Mouse (Mus musculus) A20 (cell line): ENCODE measurements around the gene Pxn.
"Not testable (repeated sequence)": the region's sequence is repeated elsewhere in the genome, so short reads cannot be mapped to it uniquely, and the experiment has no call there.

Experiments used
- DNase-seq: peaks from one replicate; pipeline ENCODE4 v3.0.0-alpha.2; 2011; ENCODE audit warnings: low read depth, low spot score

The Pxn gene

DNA sequence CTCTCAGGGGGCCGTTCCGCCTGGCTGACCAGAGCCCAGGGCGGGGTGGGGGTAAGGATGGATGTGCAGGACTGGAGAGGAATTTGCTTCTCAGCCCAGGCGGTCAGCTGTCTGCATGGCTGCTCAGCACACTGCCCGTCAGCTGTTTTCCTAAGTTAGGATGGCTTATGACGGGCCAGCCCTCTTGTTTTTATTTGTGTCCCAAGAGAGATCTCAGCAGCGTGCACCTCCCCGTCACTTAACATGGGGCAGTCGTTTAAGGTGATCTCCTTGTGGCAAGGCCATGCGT is 2.3 kb downstream of the Pxn start:
- DNase-seq = no peak

DNA sequence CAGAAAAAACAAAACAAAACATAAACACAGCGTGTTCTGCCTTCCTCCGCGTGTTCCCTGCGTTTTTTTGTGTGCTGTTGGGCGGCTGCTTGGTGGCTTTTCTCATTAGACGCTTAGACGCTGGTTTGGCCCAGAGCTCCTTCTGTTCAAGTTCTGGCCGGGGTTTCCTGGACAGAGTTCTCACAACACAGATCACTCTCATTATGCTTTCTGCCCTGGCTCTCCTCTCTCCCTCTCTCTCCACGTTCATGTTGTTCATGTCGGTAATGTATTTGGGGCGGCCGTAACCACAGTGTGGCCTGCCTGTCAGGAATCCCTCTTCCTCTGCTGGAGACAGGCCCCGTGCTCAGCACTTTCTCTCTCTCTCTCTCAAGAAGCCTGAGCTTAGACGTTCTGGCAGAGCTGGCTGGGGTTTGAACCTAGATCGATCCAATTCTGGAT is 2.9 kb downstream of the Pxn start:
- DNase-seq = no peak

DNA sequence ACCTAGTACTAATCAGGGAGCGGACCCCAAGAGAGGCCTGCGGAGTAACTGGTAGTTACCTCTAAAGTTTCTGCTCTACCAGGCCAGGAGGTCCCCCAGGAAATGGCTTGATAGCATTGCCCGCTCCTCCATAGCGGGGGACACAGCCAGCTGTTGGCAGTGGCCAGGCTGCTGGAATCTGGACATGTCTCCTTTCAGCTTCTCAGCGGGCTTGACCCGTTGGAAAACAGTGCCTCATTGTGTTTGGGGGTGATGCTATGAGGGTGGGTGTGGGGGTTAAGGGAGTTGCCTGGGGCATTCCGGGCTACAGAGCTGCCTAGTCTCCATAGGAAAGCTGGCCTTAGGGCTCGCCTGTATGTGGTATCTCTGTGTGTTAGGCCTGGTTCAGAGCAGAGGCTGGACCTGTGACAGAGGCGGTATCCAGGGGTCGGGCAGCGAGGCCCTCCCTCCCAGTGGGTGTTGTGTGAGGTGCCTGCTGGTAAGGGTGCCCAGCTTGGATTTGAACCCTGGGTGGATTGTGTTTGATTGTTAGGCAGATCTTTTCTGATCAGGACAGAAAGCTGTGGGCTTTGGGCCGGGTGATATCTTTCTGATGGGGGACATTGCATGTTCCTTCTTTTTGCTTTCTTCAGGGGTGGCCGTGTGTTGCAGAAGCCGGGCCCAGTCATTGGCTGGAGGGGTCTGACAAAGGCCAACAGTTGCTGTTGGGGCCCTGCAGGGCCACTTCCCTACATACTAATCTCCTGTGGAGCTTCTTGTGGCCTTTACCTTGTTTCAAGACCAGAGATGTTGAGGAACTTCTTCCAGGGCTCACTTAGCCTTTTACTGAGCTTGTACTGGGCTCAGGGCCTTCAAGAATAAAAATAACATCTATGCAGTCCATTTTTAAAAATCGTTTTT is 3.6 kb downstream of the Pxn start:
- no peak for DNase-seq

DNA sequence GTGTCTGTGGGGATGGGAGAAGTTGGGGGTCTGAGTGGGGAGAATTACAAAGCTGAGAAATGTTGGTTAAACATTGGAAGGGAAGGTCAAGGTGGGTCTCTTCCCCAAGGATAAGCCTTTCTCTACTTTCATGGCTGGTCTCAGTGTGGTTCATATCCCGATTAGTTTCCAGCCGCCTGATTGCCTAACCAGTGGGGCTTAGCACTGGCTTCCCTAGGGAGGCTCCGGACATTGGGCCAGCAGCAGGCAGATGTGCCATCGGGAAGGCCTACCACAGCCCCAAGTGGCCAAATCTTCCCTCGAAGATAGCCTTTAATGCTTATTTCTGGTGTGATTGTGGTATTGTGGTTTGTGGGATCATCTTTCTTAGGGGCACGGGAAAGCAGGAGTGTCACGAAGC is 5.9 kb downstream of the Pxn start:
- no peak for DNase-seq

DNA sequence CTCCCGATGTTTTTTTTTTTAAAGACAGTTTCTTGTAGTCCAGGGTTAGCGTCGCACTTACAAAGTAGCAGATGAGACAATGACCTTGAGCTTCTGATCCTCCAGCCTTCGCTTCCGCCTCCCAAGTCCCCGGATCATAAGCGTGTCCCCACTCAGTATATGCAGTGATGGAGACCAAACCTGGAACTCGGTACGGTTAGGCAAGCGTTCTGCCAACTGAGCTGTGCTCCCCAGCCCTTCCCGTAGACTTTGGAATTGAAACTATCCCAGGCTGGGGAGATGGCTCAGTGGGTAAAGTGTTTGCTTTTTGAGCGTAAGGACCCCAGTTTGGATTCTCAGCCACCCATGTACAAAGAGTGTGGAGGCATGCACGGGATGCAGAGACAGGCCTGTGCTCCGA is 6.8 kb downstream of the Pxn start:
- DNase-seq = no peak

DNA sequence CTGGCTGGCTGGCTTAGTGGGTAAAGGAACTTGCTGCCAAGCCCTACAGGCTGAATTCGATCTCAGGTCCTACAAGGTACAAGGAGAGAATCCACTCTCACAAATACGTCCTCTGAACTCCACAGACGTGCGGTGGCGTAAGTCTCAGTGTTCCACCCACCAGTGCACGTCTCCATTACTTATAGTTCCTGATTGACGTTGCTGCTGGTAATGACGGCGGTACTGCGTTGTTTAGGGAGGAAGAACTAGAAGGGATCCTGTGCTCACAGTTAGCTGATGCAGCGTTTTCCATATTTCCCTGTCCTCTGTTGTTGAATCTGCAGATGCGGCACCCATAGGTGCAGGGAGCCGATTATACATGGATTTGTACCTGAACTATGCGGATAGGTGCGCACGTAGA is 7.2 kb downstream of the Pxn start:
- no peak for DNase-seq

DNA sequence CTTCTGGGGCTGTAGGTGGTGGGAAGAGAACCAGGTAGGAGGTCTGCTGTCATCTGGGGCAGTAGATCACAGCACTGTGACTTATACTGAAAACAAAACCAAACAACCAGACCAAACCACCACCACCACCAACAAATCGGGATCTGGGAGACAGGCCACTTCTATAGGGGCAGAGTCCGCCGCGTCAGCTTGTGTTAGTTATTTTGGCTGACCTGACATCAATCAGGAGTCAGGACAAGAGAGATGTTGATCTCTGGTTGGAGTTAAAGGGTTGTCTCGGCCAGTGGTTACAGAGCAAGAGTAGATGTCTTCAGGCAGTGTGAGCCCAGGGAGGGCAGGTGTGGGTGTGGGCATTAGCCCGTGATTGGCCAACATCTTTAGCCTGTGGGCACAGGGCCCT is 7.9 kb downstream of the Pxn start:
- DNase-seq = no peak

DNA sequence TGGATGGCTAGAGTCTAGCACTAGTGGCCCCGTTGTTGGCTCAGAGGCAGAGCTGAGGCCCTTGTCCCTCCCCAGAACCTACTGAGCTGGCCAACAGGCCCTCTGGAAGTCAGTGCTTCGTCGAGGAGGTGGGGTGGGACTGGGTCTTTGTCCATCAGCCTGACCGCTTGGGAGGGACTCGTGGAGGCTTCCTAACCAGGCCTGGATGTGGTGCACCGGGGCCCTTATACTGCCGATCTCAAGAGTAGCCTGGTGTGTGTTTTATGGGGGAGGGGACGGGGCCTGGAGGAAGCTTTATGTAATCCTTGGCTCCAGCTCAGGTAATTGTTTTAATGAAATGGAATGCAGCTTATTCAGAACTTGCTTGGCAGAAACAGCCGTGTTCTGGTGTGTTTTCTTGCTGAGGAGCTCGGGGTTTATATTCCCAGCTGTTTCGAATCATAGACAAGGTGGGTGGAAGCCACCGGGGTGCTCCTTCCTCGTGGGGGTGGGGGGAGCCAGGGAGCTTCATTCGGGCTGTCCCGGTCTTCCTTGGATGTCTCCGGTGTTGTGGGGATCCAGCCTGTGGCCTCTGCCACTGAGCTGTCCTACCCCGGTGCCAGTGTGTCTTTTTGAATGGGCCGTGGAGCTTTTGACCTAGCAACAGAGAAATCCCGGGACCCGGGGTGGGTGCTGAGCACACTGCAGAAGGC is 8.6 kb downstream of the Pxn start:
- no peak for DNase-seq

DNA sequence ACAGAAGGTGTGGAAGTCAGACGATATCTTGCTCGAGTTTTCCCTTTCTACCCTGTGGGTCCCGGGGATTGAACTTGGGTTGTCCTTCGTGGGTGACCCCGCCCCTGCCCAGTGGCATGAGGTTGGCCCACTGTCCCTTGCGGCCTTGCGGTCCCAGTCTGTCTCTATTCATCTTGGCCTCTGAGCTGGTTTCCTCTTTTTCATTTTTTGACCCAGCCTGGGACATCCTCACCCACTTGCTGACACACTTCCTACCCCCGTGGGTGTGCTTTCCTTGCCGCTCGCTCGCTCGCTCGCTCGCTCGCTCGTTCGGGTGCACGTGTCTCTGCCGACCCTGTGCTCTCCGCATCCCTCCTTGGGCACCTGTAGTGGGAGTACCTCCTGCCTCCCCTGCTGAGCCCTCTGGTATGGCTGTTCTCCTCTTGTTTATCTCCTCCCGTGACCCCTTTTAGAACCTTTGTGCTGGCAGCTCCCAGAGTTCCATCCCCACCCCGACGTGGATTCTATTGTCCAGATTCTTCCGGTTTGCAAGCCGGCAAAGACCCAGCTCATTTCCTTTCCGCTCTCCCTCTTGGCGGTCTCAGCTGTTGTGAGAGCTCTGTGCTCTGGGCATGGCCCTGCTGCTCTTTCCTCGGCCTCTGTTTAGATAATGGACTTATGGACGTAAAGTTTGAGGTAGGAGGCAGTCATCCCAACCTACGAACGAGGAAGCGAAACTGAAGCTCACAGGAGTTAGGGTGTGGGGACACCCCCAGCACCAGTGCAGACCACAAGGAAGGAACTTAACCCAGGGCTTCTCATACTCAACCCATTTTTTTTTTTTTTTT is 9.8 kb downstream of the Pxn start:
- DNase-seq = peak; percentile 86

DNA sequence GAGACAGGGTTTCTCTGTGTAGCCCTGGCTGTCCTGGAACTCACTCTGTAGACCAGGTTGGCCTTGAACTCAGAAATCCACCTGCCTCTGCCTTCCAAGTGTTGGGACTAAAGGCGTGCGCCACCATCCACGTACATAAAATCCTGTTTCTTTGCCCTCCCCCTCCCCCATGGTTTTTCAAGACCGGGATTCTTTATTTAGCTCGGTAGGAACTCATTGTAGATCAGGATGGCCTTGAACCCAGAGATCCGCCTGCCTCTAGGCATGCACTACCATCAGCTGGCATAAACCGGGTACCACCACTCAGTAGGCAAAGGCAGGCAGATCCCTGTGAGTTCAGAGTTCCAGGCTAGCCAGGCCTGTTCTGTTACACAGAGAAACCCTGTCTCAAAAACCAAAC is 10.4 kb downstream of the Pxn start:
- no peak for DNase-seq

DNA sequence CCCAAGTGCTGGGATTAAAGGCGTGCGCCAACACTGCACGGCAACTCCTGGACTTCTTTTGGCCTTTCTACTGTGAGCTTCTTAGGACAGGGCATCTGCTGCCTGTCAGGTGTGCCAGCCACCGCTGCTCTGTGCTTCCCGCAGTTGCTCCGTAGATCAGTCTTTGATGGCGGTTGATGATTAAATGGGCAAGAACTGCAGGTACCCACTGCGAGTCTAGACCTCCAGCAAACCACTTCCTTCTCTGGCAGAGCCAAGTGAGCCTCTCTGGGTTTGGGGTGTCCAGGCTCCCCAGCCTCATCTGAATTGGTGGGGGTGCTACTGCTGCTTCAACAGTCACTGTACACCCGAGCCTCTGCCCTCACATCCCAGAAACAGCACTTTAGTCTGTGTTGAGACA is 11.0 kb downstream of the Pxn start:
- DNase-seq = no peak

DNA sequence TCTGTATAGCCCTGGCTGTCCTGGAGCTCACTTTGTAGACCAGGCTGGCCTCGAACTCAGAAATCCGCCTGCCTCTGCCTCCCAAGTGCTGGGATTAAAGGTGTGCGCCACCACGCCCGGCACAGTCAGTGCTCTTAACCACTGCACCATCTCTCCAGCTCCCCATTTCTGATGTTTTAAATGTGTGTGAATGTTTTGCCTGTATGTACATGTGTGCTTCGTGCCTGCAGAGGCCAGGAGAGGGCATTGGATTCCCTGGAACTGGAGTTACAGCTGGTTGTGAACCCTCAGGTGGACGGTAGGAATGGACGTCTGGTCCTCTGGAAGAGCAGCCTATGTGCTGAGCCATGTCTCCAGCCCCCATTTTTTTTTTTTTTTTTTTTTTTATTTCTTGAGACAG is 11.7 kb downstream of the Pxn start:
- DNase-seq = not testable (repeated sequence)

DNA sequence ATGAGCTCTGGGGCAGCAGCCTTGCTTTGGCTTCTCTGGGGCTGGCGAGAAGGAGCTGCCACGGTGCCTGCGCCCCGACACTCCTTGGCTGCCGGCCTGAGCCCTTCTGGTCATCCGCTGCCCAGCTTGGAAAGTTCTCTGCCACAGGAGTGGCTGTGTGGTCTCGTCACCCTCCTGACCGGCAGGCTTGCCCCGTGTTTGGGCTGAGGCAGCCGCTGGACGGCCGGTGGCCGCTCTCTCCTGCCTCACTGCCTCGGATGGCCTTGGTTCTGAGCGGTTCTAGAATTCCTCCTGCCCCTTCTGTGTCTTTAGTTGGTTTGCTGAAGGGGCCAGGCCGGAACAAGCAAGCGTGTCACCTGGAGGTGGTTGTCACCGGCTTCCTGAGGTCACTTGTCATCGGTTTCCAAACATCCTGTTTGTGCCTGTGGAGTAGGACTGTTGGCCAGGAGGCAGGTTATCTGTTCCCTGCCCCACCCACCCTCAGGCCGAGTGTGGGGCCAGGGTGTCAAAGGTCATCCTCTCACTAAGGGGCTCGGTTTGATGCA is 13.9 kb downstream of the Pxn start:
- no peak for DNase-seq

DNA sequence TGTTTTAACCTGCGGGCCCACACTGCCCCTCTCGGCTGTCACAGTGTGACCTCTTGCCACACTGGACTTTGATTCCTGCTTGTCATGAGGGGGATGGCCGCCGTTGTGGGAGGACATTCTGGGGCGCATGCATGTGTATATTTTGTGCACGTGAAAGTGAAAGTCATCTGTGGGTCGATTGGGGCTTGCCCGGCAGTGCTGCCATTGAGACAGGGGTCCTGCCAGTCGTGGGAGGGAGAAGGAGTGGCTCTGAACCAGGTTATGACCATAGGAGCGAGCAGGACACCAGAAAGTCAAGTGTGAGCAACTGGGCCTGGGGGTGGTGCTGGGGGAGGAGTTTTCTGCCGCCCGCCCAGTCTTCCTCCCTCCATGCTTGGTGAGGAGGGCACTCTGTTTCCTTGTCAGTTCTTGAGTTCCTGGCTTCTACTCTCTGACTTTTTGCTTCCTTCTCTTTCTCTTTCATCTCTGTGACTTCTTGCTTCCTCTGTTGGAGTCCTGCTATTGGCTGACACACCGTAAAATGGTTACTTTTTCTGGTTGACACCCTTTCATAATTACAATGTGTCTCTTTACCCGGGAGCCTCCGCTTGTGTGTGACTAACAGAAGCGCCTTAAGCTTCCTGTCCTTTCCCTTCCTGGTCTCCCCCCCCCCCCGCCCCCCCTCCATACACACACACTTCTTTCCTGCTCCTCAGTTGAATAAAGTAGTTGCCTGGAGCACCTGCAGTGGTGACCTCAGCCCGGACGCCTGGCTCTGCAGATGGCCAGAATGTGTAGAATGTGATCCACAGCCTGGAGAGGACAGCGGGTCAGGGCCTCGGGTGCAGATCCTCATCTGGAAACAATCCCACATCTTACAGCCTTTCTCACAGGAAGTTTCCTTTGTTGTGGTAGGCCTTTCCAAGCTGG is 15.3 kb downstream of the Pxn start:
- peak; percentile 55 for DNase-seq

DNA sequence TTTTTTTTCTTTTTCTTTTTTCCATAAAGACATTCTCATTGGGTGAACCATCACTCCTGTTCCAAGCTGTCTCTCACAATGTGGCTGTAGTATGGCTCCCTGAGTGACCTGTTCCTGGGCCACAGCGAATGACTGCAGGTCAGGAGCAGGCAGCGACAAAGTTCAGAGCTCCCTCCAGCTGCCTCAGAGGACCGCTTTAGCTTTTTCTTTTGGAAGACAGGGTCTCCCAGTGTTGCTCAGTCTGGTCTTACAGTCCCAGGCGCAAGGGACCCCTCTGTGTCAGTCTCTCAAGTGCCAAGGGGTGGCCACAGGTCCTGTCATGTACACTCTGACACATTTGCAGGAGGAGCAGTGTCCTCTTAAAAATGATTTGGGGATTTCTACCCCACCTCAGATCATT is 16.1 kb downstream of the Pxn start:
- no peak for DNase-seq

DNA sequence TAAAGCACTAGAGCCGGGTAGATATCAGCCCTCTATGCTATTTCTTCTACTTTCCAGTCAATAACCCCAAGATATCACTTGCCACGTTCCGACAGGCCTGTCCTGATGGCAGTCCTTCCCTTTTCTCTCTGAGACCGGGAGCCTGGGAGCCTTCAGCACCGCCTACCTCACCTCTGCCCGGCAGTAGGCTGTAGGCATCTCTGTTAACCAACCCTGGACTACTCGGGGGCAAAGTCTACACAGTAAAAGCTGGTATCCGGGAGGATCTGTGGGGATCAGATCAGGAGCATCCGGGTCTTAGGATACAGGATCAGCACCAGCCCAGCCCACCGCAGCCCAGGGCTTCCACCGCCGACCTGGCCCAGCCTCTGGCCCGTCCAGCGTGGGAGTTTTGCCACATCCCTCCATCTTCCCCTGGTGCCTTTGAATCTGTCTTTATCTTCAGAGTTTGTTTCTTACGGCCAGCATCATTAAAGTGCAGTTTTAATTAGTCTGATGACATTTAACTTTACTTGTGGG is 16.6 kb downstream of the Pxn start:
- no peak for DNase-seq

DNA sequence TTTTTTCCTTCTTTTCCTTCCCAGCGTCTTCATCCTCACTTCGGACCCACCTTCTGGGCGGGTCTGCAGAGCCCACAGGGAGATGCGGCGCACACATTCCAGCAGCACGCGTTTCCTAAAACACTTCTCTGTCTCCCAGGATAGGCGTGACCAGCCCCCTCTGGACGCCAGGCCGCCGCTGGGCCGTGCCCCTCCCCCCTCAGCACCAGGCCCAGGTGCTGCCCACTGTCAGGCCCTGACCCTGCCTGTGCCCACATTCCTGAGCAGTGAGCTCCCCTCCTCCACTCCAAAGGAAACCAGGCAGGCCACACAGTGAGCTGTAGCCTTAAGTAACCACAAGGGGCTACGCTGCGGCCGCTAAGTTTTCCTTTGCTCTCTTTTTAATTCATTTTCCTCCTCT is 17.5 kb downstream of the Pxn start:
- no peak for DNase-seq

DNA sequence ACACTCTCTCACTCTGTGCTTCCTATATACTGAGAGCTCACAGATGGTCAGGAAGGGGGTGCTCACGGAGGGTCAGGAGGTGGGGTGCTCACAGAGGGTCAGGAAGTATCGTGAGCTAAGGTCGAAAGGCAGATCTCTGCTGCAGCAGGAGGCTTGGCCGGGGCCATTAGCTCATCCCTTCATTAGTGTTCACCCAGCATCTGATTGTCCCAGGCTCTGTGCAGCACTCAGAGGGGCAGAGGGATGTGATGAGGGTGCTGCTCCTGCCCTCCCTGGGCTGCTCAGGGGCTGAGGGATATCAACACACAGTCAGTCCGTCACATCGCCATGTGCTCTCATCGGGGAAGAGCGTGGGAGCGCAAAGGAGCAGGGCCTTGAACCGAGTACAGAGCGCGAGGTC is 18.0 kb downstream of the Pxn start:
- DNase-seq = no peak

DNA sequence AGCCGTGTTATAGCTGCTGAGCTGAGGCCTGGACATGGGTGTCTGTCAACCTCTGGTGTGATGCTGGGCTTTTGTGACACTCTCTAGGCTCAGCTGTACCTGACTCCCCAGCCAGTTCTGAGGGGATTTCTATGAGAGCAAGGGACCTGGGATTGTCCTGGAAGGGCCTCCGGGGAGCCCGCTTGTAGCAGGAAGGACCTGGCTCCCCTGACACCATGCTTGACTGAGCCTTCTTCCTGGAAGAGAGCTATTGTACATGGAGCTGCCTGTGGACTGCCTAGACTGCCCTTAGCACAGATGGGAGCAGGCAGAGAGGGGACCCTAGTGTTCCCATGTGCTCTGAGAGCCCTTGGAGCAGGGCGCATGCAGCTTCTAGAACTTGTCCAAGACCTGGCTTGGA is 18.9 kb downstream of the Pxn start:
- no peak for DNase-seq

DNA sequence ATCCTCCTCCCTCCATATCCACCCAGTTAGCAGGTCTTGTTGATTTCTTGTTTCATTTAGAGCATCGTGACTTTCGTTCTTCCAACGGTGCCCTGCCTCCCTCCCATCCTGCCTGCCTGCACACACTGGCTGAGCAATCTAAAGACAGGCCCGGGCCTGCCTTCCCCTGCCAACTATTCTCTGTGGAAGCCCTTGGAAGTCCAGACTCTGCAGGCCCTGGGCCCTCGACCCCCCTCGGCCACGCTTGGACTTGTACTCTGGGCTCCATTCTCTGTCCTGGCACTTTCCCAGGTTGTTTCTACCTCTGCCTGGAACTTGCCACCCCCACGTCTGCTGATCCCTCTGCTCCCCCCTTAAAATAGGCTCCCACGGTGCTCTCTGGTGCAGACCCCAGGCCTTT is 19.5 kb downstream of the Pxn start:
- DNase-seq = no peak
